Mouse (Mus musculus) hindbrain, embryonic 11.5 days (tissue): Measurements from ENCODE around the gene Runx3. TPM values are rescaled to one million over a fixed set of nuclear protein-coding genes. Genes with fewer than 3 reads are reported as not detected.
A peak's percentile ranks its signal among the peaks of the same experiment; 100 is the strongest.

Experiments used
- ATAC-seq: fragments of 200-750 bp; cut with Nextera tagmentation; 2 replicates; pipeline ENCODE4 v1.8.0; 2017; ENCODE audit warnings: mild to moderate bottlenecking, moderate TSS enrichment, moderate library complexity; ENCODE audit not compliant: low FRiP score
- DNase-seq: peaks from one replicate; pipeline ENCODE4 v3.0.0-alpha.2; 2015; ENCODE audit warnings: low spot score
- H3K27ac ChIP-seq: fragments of 300-500 bp; sonication (generic); 2 replicates; pipeline ENCODE4 v1.5.1; 2014; ENCODE audit warnings: mild to moderate bottlenecking, low read depth, low read length
- H3K27me3 ChIP-seq: fragments of 300-500 bp; sonication (generic); 2 replicates; pipeline ENCODE4 v1.6.1; 2014; ENCODE audit warnings: mild to moderate bottlenecking, low read length, moderate library complexity, mixed read lengths; ENCODE audit not compliant: control insufficient read depth, insufficient read depth
- H3K36me3 ChIP-seq: fragments of 300-500 bp; sonication (generic); 2 replicates; pipeline ENCODE4 v1.6.1; 2014; ENCODE audit warnings: mild to moderate bottlenecking, low read length, moderate library complexity, mixed read lengths; ENCODE audit not compliant: control insufficient read depth, insufficient read depth
- H3K4me1 ChIP-seq: fragments of 300-500 bp; sonication (generic); replicated peaks from 2 replicates; pipeline ENCODE4 v1.6.1; 2014; ENCODE audit warnings: low read length, mixed read lengths; ENCODE audit not compliant: control insufficient read depth, insufficient read depth
- H3K4me2 ChIP-seq: fragments of 300-500 bp; sonication (generic); replicated peaks from 2 replicates; pipeline ENCODE4 v1.6.1; 2014; ENCODE audit warnings: mild to moderate bottlenecking, low read depth, low read length
- H3K4me3 ChIP-seq: fragments of 300-500 bp; sonication (generic); 2 replicates; pipeline ENCODE4 v1.5.1; 2014; ENCODE audit warnings: low read depth, low read length
- H3K9ac ChIP-seq: fragments of 300-500 bp; sonication (generic); 2 replicates; pipeline ENCODE4 v1.6.1; 2014; ENCODE audit warnings: low read depth, low read length
- H3K9me3 ChIP-seq: fragments of 300-500 bp; sonication (generic); 2 replicates; pipeline ENCODE4 v1.6.1; 2016; ENCODE audit warnings: low read length; ENCODE audit not compliant: control insufficient read depth
- WGBS: fragments of 180-500 bp; shearing (Covaris S2); extraction: QIAGEN DNeasy Blood & Tissue Kit; methylation state at CpG from one replicate; pipeline ENCODE4 v1.1.7; 2014; 5-methylcytosine and 5-hydroxymethylcytosine counted together
- polyA plus RNA-seq: library from polyadenylated mRNA; unstranded; fragments of >200 nt; fragmentation: Nextera tagmentation; extraction: Ambion mirVana; gene quantifications from 2 replicates; pipeline ENCODE4 v1.2.1, GENCODE M21; 2014

The Runx3 gene
- polyA plus RNA-seq, 1 experiment from 2014 or later: 0.28 TPM

GRCm38 (mm10) chr4:135135331-135135730, 14.9 kb downstream of the Runx3 start:
- Histone ChIP-seq H3K9ac (no peak overlapping the region), H3K4me1 (peaks cover 3% of the 10 kb centered on the region; the same call in 1 of the 2 replicates), H3K27me3 (peaks cover 24% of the 10 kb centered on the region), H3K9me3 (no peaks in the 10 kb centered on the region), H3K27ac (no peak overlapping the region), H3K4me3 (no peak overlapping the region), H3K4me2 (no peak overlapping the region), H3K36me3 (no peaks in the 10 kb centered on the region)
- DNase-seq: no peak
- no peak for ATAC-seq
- 70% methylated on average over 6 of the region's 6 CpGs for WGBS

DNA sequence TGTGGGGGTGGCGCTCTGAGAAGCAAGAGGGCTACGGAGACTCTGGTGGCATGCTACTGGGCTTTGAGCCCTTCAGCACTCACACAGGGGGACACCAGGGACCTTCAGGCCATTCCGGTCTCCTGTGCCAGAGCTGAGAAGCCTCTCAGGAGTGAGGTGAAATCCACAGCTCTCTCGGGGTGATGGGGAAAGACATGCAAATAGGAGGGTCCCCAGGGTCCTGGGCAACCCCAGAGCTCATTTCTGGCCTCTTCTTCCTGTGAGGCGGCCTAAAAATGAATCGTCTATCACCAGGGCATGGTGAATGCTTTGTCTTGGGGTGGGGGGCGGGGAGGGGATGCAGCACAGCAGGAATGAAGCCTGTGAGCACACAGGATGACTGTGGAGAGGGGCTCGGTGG, 15.8 kb downstream of the Runx3 start:
- ATAC-seq (no peak), DNase-seq (no peak)
- no peak overlapping the region for H3K27ac ChIP-seq
- no peaks in the 10 kb centered on the region for H3K36me3 ChIP-seq
- H3K9me3 ChIP-seq: no peaks in the 10 kb centered on the region
- H3K27me3 ChIP-seq: peaks cover 33% of the 10 kb centered on the region
- H3K4me1 ChIP-seq: peaks cover 3% of the 10 kb centered on the region; the same call in 1 of the 2 replicates
- 47% methylated on average over 8 of the region's 8 CpGs for WGBS
- no peak overlapping the region for H3K9ac ChIP-seq
- no peak overlapping the region for H3K4me2 ChIP-seq
- no peak overlapping the region for H3K4me3 ChIP-seq

GRCm38 (mm10) chr4:135136612-135137011, 16.2 kb downstream of the Runx3 start:
- Histone ChIP-seq H3K27me3 (peaks cover 37% of the 10 kb centered on the region), H3K4me1 (peaks cover 3% of the 10 kb centered on the region; the same call in 1 of the 2 replicates), H3K4me2 (no peak overlapping the region), H3K9ac (no peak overlapping the region), H3K9me3 (no peaks in the 10 kb centered on the region), H3K4me3 (no peak overlapping the region), H3K27ac (no peak overlapping the region), H3K36me3 (no peaks in the 10 kb centered on the region)
- WGBS: 58% methylated on average over 10 of the region's 10 CpGs
- ATAC-seq (no peak), DNase-seq (no peak)

DNA sequence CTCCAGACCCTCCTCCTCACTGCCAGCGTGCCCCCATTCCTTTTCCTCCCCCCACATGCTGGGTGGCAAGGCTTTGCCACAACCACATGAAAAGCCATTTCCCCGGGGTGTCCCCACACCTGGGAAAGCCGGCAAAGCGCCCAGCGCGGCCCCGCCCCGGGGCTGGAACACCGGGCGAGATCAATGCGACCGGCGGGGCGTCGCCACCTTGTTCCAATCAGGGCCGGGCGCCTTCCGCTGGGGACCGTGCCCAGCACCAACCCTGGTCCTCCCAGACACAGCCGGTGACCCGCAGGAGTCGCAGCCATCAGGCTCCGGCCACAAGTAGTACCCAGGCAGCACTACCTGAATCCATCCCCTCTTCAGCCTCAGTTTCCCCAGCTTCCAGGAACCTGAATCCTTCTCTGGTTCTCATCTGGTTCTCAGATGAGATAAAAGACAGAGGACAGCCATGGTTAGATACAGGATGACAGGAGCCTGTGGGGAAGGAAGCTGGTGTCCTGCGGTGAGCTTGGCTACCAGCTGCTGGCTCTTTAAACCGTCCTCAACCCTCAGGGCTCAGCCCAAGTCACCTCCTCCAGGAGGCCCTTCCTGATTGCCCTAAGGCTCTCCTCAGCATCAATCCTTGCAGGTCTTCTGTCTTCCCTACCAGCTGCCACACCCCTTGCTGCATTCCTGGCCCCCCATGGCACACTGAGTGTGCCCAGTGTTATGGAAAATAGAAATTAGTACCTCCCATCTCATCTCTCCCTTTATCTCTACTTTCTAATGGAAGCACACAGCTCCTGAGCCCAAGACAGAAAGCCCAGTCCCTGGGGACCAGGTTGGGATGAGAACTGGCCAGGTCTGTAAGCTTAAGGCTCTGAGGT, 20.4 kb downstream of the Runx3 start:
- H3K9me3 ChIP-seq: no peaks in the 10 kb centered on the region
- no peak overlapping the region for H3K9ac ChIP-seq
- WGBS: 2% methylated on average over 25 of the region's 25 CpGs
- H3K4me1 ChIP-seq: peaks cover 3% of the 10 kb centered on the region; the same call in 1 of the 2 replicates
- DNase-seq (peak; percentile 29), ATAC-seq (no peak)
- no peak overlapping the region for H3K27ac ChIP-seq
- H3K4me2 ChIP-seq: no peak overlapping the region
- no peak overlapping the region for H3K4me3 ChIP-seq
- peaks cover 63% of the 10 kb centered on the region for H3K27me3 ChIP-seq
- no peaks in the 10 kb centered on the region for H3K36me3 ChIP-seq

DNA sequence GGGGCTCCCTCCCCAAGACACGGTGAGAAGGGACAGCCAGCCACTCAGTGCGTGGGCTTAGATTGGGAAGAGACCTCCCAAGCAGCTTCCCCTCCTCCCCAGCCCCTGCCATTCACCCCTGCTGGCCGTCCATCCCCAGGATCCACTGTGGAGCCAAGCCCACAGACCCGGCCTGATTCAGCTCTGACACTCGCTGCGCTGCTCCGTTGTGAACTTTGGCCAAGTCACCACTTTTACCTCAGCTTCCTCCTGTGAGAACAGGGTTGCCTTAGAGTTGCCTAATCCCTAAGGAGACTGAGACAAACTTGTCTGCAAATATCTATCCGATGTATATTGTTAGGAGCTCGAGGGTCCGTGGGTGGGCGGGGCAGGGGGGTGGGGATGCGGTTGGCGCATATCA, 21.3 kb downstream of the Runx3 start:
- ATAC-seq (no peak), DNase-seq (no peak)
- peaks cover 72% of the 10 kb centered on the region for H3K27me3 ChIP-seq

DNA sequence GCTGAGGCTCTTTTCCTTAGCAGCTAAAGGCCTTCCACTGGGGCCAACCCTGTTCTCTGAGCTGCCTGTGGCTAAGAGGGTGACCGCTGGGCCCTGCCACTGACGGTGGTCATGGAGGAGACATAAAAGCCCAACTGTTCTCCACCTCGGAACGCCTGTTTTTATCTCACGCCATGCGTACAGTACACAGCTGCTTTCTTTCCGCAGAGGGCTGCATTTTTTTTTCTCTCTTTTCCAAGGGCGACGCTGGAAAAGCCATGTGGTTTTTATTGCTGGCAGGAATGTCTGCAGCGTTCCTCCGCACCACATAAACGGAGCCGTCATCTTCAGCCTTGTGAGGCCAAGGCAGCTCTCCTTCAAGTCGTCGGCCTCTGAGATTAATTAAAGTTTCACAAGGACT, 26.3 kb downstream of the Runx3 start:
- DNase-seq (no peak), ATAC-seq (no peak)
- Histone ChIP-seq H3K27ac (no peak overlapping the region), H3K4me1 (no peaks in the 10 kb centered on the region), H3K27me3 (peaks cover 83% of the 10 kb centered on the region), H3K9ac (no peak overlapping the region), H3K36me3 (no peaks in the 10 kb centered on the region), H3K4me2 (no peak overlapping the region), H3K9me3 (no peaks in the 10 kb centered on the region), H3K4me3 (no peak overlapping the region)
- WGBS: 13% methylated on average over 15 of the region's 15 CpGs

More for the DNA sequence above, 21.3 kb downstream of the Runx3 start:
- 4% methylated on average over 13 of the region's 13 CpGs for WGBS
- Histone ChIP-seq H3K9me3 (no peaks in the 10 kb centered on the region), H3K4me1 (no peaks in the 10 kb centered on the region), H3K36me3 (no peaks in the 10 kb centered on the region), H3K4me2 (no peak overlapping the region), H3K27ac (no peak overlapping the region), H3K9ac (no peak overlapping the region), H3K4me3 (no peak overlapping the region)

- WGBS: 9% methylated on average over 7 of the region's 7 CpGs
- Histone ChIP-seq H3K27me3 (peaks cover 87% of the 10 kb centered on the region), H3K4me2 (no peak overlapping the region), H3K9ac (no peak overlapping the region), H3K4me1 (0 out of 2 replicates have a peak, but pooled peaks cover 3% of the 10 kb centered on the region), H3K27ac (no peak overlapping the region), H3K9me3 (no peaks in the 10 kb centered on the region), H3K4me3 (no peak overlapping the region), H3K36me3 (no peaks in the 10 kb centered on the region)
- no peak for DNase-seq
- no peak for ATAC-seq
These were observed 28.2 kb downstream of the Runx3 start for GRCm38 (mm10) chr4:135148660-135149059.

- Histone ChIP-seq H3K9me3 (no peaks in the 10 kb centered on the region), H3K4me1 (0 out of 2 replicates have a peak, but pooled peaks cover 3% of the 10 kb centered on the region), H3K4me3 (no peak overlapping the region), H3K36me3 (no peaks in the 10 kb centered on the region), H3K27me3 (peaks cover 98% of the 10 kb centered on the region), H3K4me2 (no peak overlapping the region; the same call in 1 of the 2 replicates), H3K9ac (no peak overlapping the region), H3K27ac (no peak overlapping the region)
- DNase-seq (peak; percentile 83), ATAC-seq (peak; percentile 54; the same call in 1 of the 2 replicates)
- WGBS: 2% methylated on average over 32 of the region's 32 CpGs
These were observed 29.8 kb downstream of the Runx3 start for GRCm38 (mm10) chr4:135150031-135150801.
